Mouse (Mus musculus) liver, adult 2 months (tissue): ENCODE measurements around the gene Tia1. TPM values are rescaled to one million over a fixed set of nuclear protein-coding genes. Genes with fewer than 3 reads are reported as not detected.
A peak's percentile ranks its signal among the peaks of the same experiment; 100 is the strongest.

Experiments
- DNase-seq: peaks from one replicate; pipeline ENCODE4 v3.0.0-alpha.2; 2011; ENCODE audit warnings: low read depth, low spot score; ENCODE audit errors: extremely low read depth
- H3K27ac ChIP-seq: fragments of 200-500 bp; replicated peaks from 2 replicates; pipeline ENCODE4 v1.5.1; 2012; ENCODE audit warnings: low read depth, mild to moderate bottlenecking, control low read depth, inconsistent platforms, low read length; ENCODE audit not compliant: insufficient read depth
- H3K27me3 ChIP-seq: fragments of 200-500 bp; 2 replicates; pipeline ENCODE4 v1.6.1; 2012; ENCODE audit warnings: mild to moderate bottlenecking, moderate library complexity, low read length, inconsistent platforms; ENCODE audit not compliant: control insufficient read depth, insufficient read depth
- H3K36me3 ChIP-seq: fragments of 200-500 bp; 2 replicates; pipeline ENCODE4 v1.6.1; 2012; ENCODE audit warnings: low read length, inconsistent platforms; ENCODE audit not compliant: control insufficient read depth, insufficient read depth
- H3K4me1 ChIP-seq: fragments of 200-500 bp; 2 replicates; pipeline ENCODE4 v1.6.1; 2011; ENCODE audit warnings: low read length; ENCODE audit not compliant: control insufficient read depth, insufficient read depth
- H3K4me3 ChIP-seq: fragments of 200-500 bp; 2 replicates; pipeline ENCODE4 v1.5.1; 2011; ENCODE audit warnings: low read depth, mild to moderate bottlenecking, control low read depth, low read length, moderate library complexity; ENCODE audit not compliant: insufficient read depth
- H3K79me2 ChIP-seq: fragments of 200-500 bp; 2 replicates; pipeline ENCODE4 v1.6.1; 2012; ENCODE audit warnings: inconsistent platforms, mild to moderate bottlenecking, low read length, moderate library complexity; ENCODE audit not compliant: control insufficient read depth, insufficient read depth
- H3K9ac ChIP-seq: fragments of 200-500 bp; 2 replicates; pipeline ENCODE4 v1.6.1; 2012; ENCODE audit warnings: low read depth, mild to moderate bottlenecking, control low read depth, inconsistent platforms, low read length
- CTCF ChIP-seq: fragments of 200-500 bp; IDR thresholded peaks from 2 replicates; pipeline ENCODE4 v1.5.1; 2011; ENCODE audit warnings: low read depth, low read length, control low read depth
- POLR2A ChIP-seq: fragments of 200-500 bp; IDR thresholded peaks from 2 replicates; pipeline ENCODE4 v1.6.1; 2011; ENCODE audit warnings: low read length, control low read depth; ENCODE audit not compliant: insufficient read depth; ENCODE audit errors: extremely low read depth
- WGBS: fragments of 180-500 bp; shearing (Covaris S2); methylation state at CpG from one replicate; pipeline ENCODE4 v1.1.7; 2018; 5-methylcytosine and 5-hydroxymethylcytosine counted together
- polyA plus RNA-seq: library from polyadenylated mRNA; depleted of rRNA; stranded (reverse); fragments of >200 nt; gene quantifications from 2 replicates; pipeline ENCODE4 v1.2.3, GENCODE M21; 2012
- total RNA-seq: library from RNA; depleted of rRNA; stranded (reverse); fragments of >200 nt; gene quantifications from 2 replicates; pipeline ENCODE4 v1.2.3, GENCODE M21; 2014

The Tia1 gene
- total and polyA plus RNA-seq, 2 experiments = 4.0 to 13.6 TPM

- no peak for DNase-seq
- Histone ChIP-seq H3K9ac (peak overlapping the region; percentile 84), H3K4me1 (peaks cover 8% of the 10 kb centered on the region)
Measured at GRCm38 (mm10) chr6:86395969-86396368, 8.1 kb upstream of the Tia1 start.

DNA sequence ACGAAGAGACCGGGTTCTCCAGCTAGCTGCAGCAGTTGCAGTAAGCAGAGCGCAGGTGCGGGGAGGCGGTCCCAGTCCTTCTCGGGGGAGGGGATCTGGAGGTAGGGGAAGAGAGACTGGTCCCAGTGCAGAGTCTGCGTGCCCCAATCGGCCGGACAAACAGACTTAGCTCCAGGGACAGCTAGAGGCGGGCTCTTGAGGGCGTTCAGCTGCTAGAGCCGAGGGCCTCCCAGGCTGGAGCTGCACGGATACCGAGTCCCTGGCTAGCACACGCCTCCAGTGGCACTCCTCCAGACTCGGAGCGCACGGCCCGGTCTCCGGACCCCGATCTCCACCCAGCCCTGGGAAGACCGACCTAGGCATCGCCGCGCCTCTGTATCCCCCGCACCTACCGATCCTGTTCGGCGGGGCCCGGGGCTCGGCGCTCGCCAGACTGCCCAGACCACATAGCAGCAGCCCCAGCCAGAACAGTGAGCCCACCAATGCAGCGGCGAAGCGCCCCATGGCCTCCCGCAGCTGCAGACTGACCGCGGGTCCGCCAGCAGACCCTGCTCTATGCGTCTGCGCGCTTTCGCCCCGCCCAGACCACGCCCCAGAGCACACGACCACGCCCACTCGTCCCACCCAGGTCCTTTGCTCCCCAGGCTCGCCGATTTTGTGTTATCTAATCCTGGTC lies 7.3 kb upstream of the Tia1 start, which contains the start of gene Pcyox1:
Pcyox1 (minus strand) TSS at position 574 of the 676 bp plus-strand sequence.
- H3K27me3 ChIP-seq = no peaks in the 10 kb centered on the region
- peaks cover 6% of the 10 kb centered on the region for H3K36me3 ChIP-seq
- H3K27ac ChIP-seq = peak within 1 kb of the TSS; percentile 78
- H3K4me1 ChIP-seq = peaks cover 9% of the 10 kb centered on the region
- peak within 1 kb of the TSS; percentile 72 for H3K4me3 ChIP-seq
- peak; percentile 87 for DNase-seq
- 1% methylated on average over 51 of the region's 51 CpGs for WGBS
- TF ChIP-seq CTCF (no peak), POLR2A (peak; percentile 96)
- H3K9ac ChIP-seq = peak within 1 kb of the TSS; percentile 84
- H3K79me2 ChIP-seq = peaks cover 8% of the 10 kb centered on the region; the same call in 1 of the 2 replicates

More at GRCm38 (mm10) chr6:86395969-86396368, 8.1 kb upstream of the Tia1 start:
- Histone ChIP-seq H3K36me3 (peaks cover 14% of the 10 kb centered on the region), H3K4me3 (peak overlapping the region; percentile 72), H3K27me3 (no peaks in the 10 kb centered on the region), H3K79me2 (peaks cover 8% of the 10 kb centered on the region; the same call in 1 of the 2 replicates), H3K27ac (peak overlapping the region; percentile 78)
- no peak for TF ChIP-seq CTCF
- TF ChIP-seq POLR2A = no peak
- WGBS = 5% methylated on average over 10 of the region's 10 CpGs

DNA sequence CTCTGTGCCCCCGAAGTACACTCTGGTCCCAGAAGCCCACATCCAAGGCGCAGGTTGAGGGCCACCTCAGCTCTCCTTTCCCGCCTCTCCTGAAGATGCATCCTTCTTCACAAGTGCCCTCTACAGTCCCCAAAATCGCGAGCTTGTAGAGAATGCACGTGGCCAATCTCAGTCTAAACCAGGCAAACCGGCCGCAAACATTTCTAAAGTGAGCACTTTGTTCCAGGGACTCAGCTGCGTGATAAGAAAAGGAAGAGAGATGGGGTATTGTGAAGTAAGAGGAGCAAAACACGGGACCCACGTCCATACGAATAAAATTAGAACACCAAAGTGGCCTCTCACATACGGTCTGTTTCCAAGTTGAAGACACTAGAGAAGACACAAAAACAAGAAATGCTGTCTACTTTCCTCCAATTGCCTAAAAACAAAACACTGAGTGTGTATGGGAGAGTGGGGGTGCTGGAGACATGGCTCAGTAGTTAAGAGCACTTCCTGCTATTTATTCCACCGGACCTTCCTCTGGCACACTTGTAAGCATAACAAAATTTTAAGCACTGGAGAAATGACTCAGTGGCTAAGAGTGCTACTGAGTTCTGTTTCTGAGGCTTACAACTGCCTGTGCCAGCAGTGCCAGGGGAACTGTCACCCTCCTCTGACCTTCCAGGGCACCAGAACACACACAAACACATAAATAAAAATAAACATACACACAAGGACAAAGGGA lies 6.6 kb upstream of the Tia1 start:
- Histone ChIP-seq H3K9ac (peak overlapping the region; percentile 61), H3K36me3 (no peaks in the 10 kb centered on the region; the same call in 1 of the 2 replicates), H3K27me3 (no peaks in the 10 kb centered on the region), H3K79me2 (peaks cover 8% of the 10 kb centered on the region; the same call in 1 of the 2 replicates), H3K4me1 (peaks cover 9% of the 10 kb centered on the region), H3K27ac (peak overlapping the region; percentile 72), H3K4me3 (peak overlapping the region; percentile 72)
- DNase-seq = no peak
- WGBS = 6% methylated on average over 14 of the region's 14 CpGs
- TF ChIP-seq POLR2A (no peak), CTCF (no peak)

- Histone ChIP-seq H3K27ac (no peak overlapping the region), H3K27me3 (no peaks in the 10 kb centered on the region), H3K9ac (no peak overlapping the region), H3K36me3 (no peaks in the 10 kb centered on the region; the same call in 1 of the 2 replicates), H3K4me1 (peaks cover 10% of the 10 kb centered on the region), H3K79me2 (peaks cover 3% of the 10 kb centered on the region; the same call in 1 of the 2 replicates), H3K4me3 (no peak overlapping the region)
- no peak for DNase-seq
- 69% methylated on average over 2 of the region's 2 CpGs for WGBS
- TF ChIP-seq CTCF = no peak
Measured at GRCm38 (mm10) chr6:86398986-86399385, 5.0 kb upstream of the Tia1 start.

- Histone ChIP-seq H3K27me3 (no peaks in the 10 kb centered on the region), H3K27ac (no peak overlapping the region), H3K4me3 (no peak overlapping the region), H3K79me2 (no peaks in the 10 kb centered on the region; the same call in 1 of the 2 replicates), H3K4me1 (peaks cover 11% of the 10 kb centered on the region), H3K9ac (no peak overlapping the region), H3K36me3 (no peaks in the 10 kb centered on the region)
- WGBS = 17% methylated on average over 2 of the region's 2 CpGs
- peak; percentile 53 for DNase-seq
- TF ChIP-seq CTCF (no peak), POLR2A (no peak)
Measured at GRCm38 (mm10) chr6:86399995-86400394, 4.0 kb upstream of the Tia1 start.
